ENCODE assay signal across 8 mouse cellular contexts in the genomic region with DNA sequence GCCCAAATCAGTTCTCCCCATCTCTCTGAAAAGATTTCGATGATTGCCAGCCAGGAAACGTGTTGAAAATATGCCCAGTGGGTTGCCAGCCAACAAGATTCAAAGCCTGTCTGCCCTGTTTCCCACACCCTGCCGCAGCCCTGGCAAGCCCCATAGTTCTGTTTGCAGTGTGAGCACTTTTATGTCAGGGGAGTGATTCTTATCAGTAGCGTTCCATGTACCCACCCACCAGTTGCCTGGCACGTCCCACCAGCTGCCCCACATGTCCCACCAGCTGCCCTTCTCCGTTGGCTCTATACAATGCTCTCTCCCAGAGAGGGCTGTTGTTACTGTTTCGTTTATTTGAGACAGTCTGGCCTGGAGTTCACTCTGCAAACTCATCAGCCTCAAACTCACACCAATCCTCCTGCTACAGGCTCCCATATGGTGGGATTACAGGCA. TPM values are rescaled to one million over a fixed set of nuclear protein-coding genes. Genes with fewer than 3 reads are reported as not detected.
DNase-seq lines count a peak whose midpoint lies in the region; ATAC-seq and TF ChIP-seq lines count a peak whose summit lies in the region.

No protein-coding gene starts in this region.

- intact Hi-C loops in left cerebral cortex, postnatal 14 days (cut with DNase I), result no loop called here

- H3K27ac ChIP-seq in midbrain, postnatal 0 days (ENCODE audit: low read depth, low read length), result peak overlapping the region; percentile 79; the same call in 1 of the 2 replicates

- H3K9ac ChIP-seq in midbrain, postnatal 0 days (replicated peaks; ENCODE audit: low read length, poor library complexity, severe bottlenecking), result no peak overlapping the region

- no peak overlapping the region for H3K4me2 ChIP-seq in midbrain, postnatal 0 days (ENCODE audit: low read depth, low read length, poor library complexity, severe bottlenecking)

- H3K36me3 ChIP-seq in midbrain, postnatal 0 days (ENCODE audit: insufficient read depth, low read length), result no peaks in the 10 kb centered on the region

- peaks cover 13% of the 10 kb centered on the region; the same call in 1 of the 2 replicates for H3K4me1 ChIP-seq in midbrain, postnatal 0 days (ENCODE audit: insufficient read depth, low read length)

- 37% methylated on average over 7 of the region's 7 CpGs for WGBS in midbrain, postnatal 0 days

- H3K27me3 ChIP-seq in midbrain, postnatal 0 days (ENCODE audit: insufficient read depth, low read length), result no peaks in the 10 kb centered on the region

- peak; percentile 54 for ATAC-seq in midbrain, postnatal 0 days (ENCODE audit: low FRiP score)

- no peak for TF ChIP-seq CTCF in midbrain, postnatal 0 days (IDR thresholded peaks at IDR 0.05)

- H3K4me3 ChIP-seq in midbrain, postnatal 0 days (ENCODE audit: low read depth, low read length), result no peak overlapping the region

- H3K9me3 ChIP-seq in midbrain, postnatal 0 days (ENCODE audit: low read length), result no peaks in the 10 kb centered on the region

- DNase-seq in kidney, adult 11 months, result peak; percentile 26
- no peak for DNase-seq in kidney, adult 8-10 months
- peak; percentile 29 to 30 for DNase-seq in cerebellum, adult 18-20 months
- DNase-seq in induced T-regulatory cell, adult 2 months (ENCODE audit: low read depth), result peak; percentile 46
- DNase-seq in left cerebral cortex, postnatal 14 days (ENCODE audit: low spot score in 2 of 2), result peak; percentile 47 to 69
- peak; percentile 67 for DNase-seq in midbrain, postnatal 0 days (ENCODE audit: low spot score)
- peak; percentile 53 for DNase-seq in thymus, postnatal 4 days
- no peak for DNase-seq in embryo, embryonic 11 days

RNA-seq across cellular contexts. Expression of a gene that starts 0.7 kb away (rescaled TPM):
- under 1 TPM; 0.34 to 0.75 TPM for total RNA-seq in left cerebral cortex, postnatal 14 days (2021)
- total RNA-seq in midbrain, postnatal 0 days (2014; rRNA removed), result 3.7 and 14.6 TPM in 2 replicates
- polyA plus RNA-seq in midbrain, postnatal 0 days (2015; fragmentation: Nextera tagmentation; extraction: Ambion mirVana), result 5.2 and 6.3 TPM in 2 replicates

RNA-seq across cellular contexts. Expression of a gene that starts 51.3 kb away (rescaled TPM):
- 1 to 10 TPM in 1 of 2 experiments, under 1 TPM in 1; 0.85 to 1.2 TPM for total RNA-seq in left cerebral cortex, postnatal 14 days (2021)
- total RNA-seq in midbrain, postnatal 0 days (2014; rRNA removed), result 1.2 and 1.7 TPM in 2 replicates
- 1.9 and 2.2 TPM in 2 replicates for polyA plus RNA-seq in midbrain, postnatal 0 days (2015; fragmentation: Nextera tagmentation; extraction: Ambion mirVana)

Comparison
In these comparisons a context has a peak if more than half of its experiments do, and no peak if none do; other contexts are left out.
1. DNase-seq: peak in kidney, adult 11 months (single experiment), cerebellum, adult 18-20 months (2 of 2), induced T-regulatory cell, adult 2 months (single experiment), left cerebral cortex, postnatal 14 days (2 of 2), midbrain, postnatal 0 days (single experiment) and thymus, postnatal 4 days (single experiment); none in kidney, adult 8-10 months (0 of 2) and embryo, embryonic 11 days (single experiment).